Mouse (Mus musculus) G1E (cell line): ENCODE measurements at regions not wholly inside any gene's neighbourhood (a gene's known extent, or its start where the extent isn't known, plus 50 kb on each side); places are given as distances from the start of the nearest gene placed in this dataset.

ENCODE experiments used
- CTCF ChIP-seq: IDR thresholded peaks from 2 replicates; pipeline ENCODE4 v1.5.1; 2012; ENCODE audit warnings: low read depth, low read length, inconsistent platforms, mixed read lengths
- TAL1 ChIP-seq: conservative IDR thresholded peaks from 2 replicates; pipeline ENCODE4 v1.6.1; 2012; ENCODE audit warnings: low read depth, low read length, inconsistent platforms, mixed read lengths

DNA sequence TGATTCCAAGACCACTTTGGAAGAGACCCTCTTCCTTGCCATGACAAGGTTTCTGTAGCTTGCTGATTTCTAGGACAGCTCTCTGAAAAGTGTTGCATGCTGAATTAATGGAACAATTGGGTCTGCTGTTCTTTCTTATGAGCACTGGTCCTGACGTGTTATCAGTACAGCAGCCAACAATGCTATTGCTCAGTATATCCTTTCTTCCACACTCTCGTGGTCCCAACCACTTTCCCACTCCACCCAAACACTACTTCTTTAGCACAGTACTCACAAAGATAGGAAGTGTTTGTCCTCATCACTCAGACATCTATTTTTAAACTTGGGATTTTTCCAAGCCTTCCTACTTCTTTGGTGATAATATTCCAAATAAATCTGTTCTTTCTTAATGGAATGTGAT, 233.2 kb upstream of the Klf6 start:
- TF ChIP-seq CTCF: no peak
- no peak for TF ChIP-seq TAL1
